Mouse (Mus musculus): Measurements from ENCODE around the gene Rac3.
"Not testable (repeated sequence)": the region's sequence is repeated elsewhere in the genome, so short reads cannot be mapped to it uniquely, and the experiment has no call there.

Gene Rac3

GRCm38 (mm10) chr11:120721124-120722066 is at the start of gene Rac3:
TSS of gene Rac3 (plus strand) at chr11:120721470.
- peak; percentile 71 for DNase-seq

GRCm38 (mm10) chr11:120672687-120673593 is 48.3 kb upstream of the Rac3 start, which contains the start of gene Aspscr1:
TSS of gene Aspscr1 (plus strand) at chr11:120672973.
- peak; percentile 98 for DNase-seq

- no peak for DNase-seq
Observed at GRCm38 (mm10) chr11:120673594-120674122, 47.6 kb upstream of the Rac3 start.

GRCm38 (mm10) chr11:120675875-120676274 is 45.4 kb upstream of the Rac3 start:
- DNase-seq = not testable (repeated sequence)

- DNase-seq = no peak
Observed at GRCm38 (mm10) chr11:120676951-120677350, 44.3 kb upstream of the Rac3 start.

- peak; percentile 21 for DNase-seq
Observed at GRCm38 (mm10) chr11:120679909-120680308, 41.4 kb upstream of the Rac3 start.

- no peak for DNase-seq
Observed at GRCm38 (mm10) chr11:120682683-120683082, 38.6 kb upstream of the Rac3 start.

- DNase-seq = no peak
Observed at GRCm38 (mm10) chr11:120683536-120683935, 37.7 kb upstream of the Rac3 start.

- DNase-seq = no peak
Observed at GRCm38 (mm10) chr11:120684086-120684485, 37.2 kb upstream of the Rac3 start.

GRCm38 (mm10) chr11:120684660-120685059 is 36.6 kb upstream of the Rac3 start:
- DNase-seq = no peak

- no peak for DNase-seq
Observed at GRCm38 (mm10) chr11:120686650-120687272, 34.5 kb upstream of the Rac3 start.

GRCm38 (mm10) chr11:120689365-120689764 is 31.9 kb upstream of the Rac3 start:
- no peak for DNase-seq

- no peak for DNase-seq
Observed at GRCm38 (mm10) chr11:120692471-120693011, 28.7 kb upstream of the Rac3 start.

- DNase-seq = no peak
Observed at GRCm38 (mm10) chr11:120693461-120693860, 27.8 kb upstream of the Rac3 start.

GRCm38 (mm10) chr11:120695184-120695583 is 26.1 kb upstream of the Rac3 start:
- DNase-seq = no peak

- no peak for DNase-seq
Observed at GRCm38 (mm10) chr11:120695641-120696040, 25.6 kb upstream of the Rac3 start.

GRCm38 (mm10) chr11:120696568-120696967 is 24.7 kb upstream of the Rac3 start:
- DNase-seq = no peak

GRCm38 (mm10) chr11:120697741-120698140 is 23.5 kb upstream of the Rac3 start:
- DNase-seq = no peak

GRCm38 (mm10) chr11:120703696-120704454 is 17.4 kb upstream of the Rac3 start:
- DNase-seq = no peak

- DNase-seq = no peak
Observed at GRCm38 (mm10) chr11:120704486-120705325, 16.6 kb upstream of the Rac3 start.

- no peak for DNase-seq
Observed at GRCm38 (mm10) chr11:120706120-120706519, 15.2 kb upstream of the Rac3 start.

All from thymus, postnatal 14 days (tissue).